Mouse (Mus musculus): ENCODE measurements at regions not wholly inside any gene's neighbourhood (a gene's known extent, or its start where the extent isn't known, plus 50 kb on each side); places are given as distances from the start of the nearest gene placed in this dataset.

- H3K4me3 ChIP-seq (replicated peaks), result no peak overlapping the region
- H3K36me3 ChIP-seq (replicated peaks), result no peaks in the 10 kb centered on the region
- H3K9ac ChIP-seq, result no peak overlapping the region
- H3K4me2 ChIP-seq, result no peak overlapping the region
- WGBS, result 89% methylated on average over 1 of the region's 1 CpGs
- ATAC-seq (ENCODE audit: low FRiP score), result no peak
- H3K27me3 ChIP-seq, result no peaks in the 10 kb centered on the region
- peaks cover under 1% of the 10 kb centered on the region; the same call in 1 of the 2 replicates for H3K4me1 ChIP-seq
- H3K27ac ChIP-seq, result no peak overlapping the region
- H3K9me3 ChIP-seq, result no peaks in the 10 kb centered on the region
Measured at GRCm38 (mm10) chr4:25488479-25489069, 207.0 kb upstream of the Ufl1 start.

GRCm38 (mm10) chr4:25483621-25483933 is 202.0 kb upstream of the Ufl1 start:
- no peak overlapping the region for H3K4me3 ChIP-seq (replicated peaks)
- H3K9ac ChIP-seq, result no peak overlapping the region
- no peak for ATAC-seq (ENCODE audit: low FRiP score)
- peaks cover 5% of the 10 kb centered on the region; the same call in 1 of the 2 replicates for H3K4me1 ChIP-seq
- H3K4me2 ChIP-seq, result no peak overlapping the region
- no peaks in the 10 kb centered on the region for H3K27me3 ChIP-seq
- 0 out of 2 replicates have a peak overlapping the region, but pooled peaks have one; percentile 42 for H3K27ac ChIP-seq
- H3K9me3 ChIP-seq, result no peaks in the 10 kb centered on the region
- H3K36me3 ChIP-seq (replicated peaks), result no peaks in the 10 kb centered on the region
- WGBS, result 26% methylated on average over 1 of the region's 1 CpGs

- H3K4me1 ChIP-seq, result peaks cover 5% of the 10 kb centered on the region; the same call in 1 of the 2 replicates
- no peaks in the 10 kb centered on the region for H3K27me3 ChIP-seq
- WGBS, result 38% methylated on average over 6 of the region's 6 CpGs
- peak overlapping the region; percentile 42; the same call in 1 of the 2 replicates for H3K27ac ChIP-seq
- H3K9ac ChIP-seq, result no peak overlapping the region
- H3K4me3 ChIP-seq (replicated peaks), result no peak overlapping the region
- no peaks in the 10 kb centered on the region for H3K36me3 ChIP-seq (replicated peaks)
- no peak overlapping the region for H3K4me2 ChIP-seq
- ATAC-seq (ENCODE audit: low FRiP score), result peak; percentile 53; the same call in 1 of the 2 replicates
- H3K9me3 ChIP-seq, result no peaks in the 10 kb centered on the region
Measured at GRCm38 (mm10) chr4:25482933-25483620, 201.5 kb upstream of the Ufl1 start.

DNA sequence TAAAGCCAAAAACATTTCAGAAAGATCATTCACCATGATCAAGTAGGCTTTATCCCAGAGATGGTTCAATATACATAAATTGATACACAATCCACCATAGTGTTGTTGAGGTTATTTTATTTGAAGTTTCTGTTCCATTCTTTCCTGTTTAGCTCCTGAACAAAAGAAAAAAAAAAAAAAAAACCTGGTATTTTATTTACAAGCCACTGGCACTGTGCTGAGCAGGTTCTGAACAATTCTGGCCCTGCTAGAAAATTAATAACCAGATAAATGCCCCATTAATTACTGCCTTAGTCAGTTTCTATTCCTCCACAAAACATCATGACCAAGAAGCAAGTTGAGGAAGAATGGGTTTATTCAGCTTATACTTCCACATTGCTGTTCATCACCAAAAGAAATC is 191.4 kb upstream of the Ufl1 start:
- H3K9me3 ChIP-seq, result no peaks in the 10 kb centered on the region
- no peak for ATAC-seq (ENCODE audit: low FRiP score)
- H3K27me3 ChIP-seq, result no peaks in the 10 kb centered on the region
- no peak overlapping the region for H3K4me3 ChIP-seq (replicated peaks)
- H3K4me1 ChIP-seq, result no peaks in the 10 kb centered on the region
- H3K36me3 ChIP-seq (replicated peaks), result no peaks in the 10 kb centered on the region
- H3K4me2 ChIP-seq, result no peak overlapping the region
- H3K9ac ChIP-seq, result no peak overlapping the region
- H3K27ac ChIP-seq, result no peak overlapping the region

GRCm38 (mm10) chr4:25466490-25466889 is 184.9 kb upstream of the Ufl1 start:
- no peak overlapping the region for H3K27ac ChIP-seq
- no peaks in the 10 kb centered on the region for H3K9me3 ChIP-seq
- no peaks in the 10 kb centered on the region for H3K36me3 ChIP-seq (replicated peaks)
- no peak overlapping the region for H3K4me2 ChIP-seq
- ATAC-seq (ENCODE audit: low FRiP score), result no peak
- H3K9ac ChIP-seq, result no peak overlapping the region
- H3K27me3 ChIP-seq, result no peaks in the 10 kb centered on the region
- peaks cover 4% of the 10 kb centered on the region; the same call in 1 of the 2 replicates for H3K4me1 ChIP-seq
- no peak overlapping the region for H3K4me3 ChIP-seq (replicated peaks)
- WGBS, result 94% methylated on average over 3 of the region's 3 CpGs

DNA sequence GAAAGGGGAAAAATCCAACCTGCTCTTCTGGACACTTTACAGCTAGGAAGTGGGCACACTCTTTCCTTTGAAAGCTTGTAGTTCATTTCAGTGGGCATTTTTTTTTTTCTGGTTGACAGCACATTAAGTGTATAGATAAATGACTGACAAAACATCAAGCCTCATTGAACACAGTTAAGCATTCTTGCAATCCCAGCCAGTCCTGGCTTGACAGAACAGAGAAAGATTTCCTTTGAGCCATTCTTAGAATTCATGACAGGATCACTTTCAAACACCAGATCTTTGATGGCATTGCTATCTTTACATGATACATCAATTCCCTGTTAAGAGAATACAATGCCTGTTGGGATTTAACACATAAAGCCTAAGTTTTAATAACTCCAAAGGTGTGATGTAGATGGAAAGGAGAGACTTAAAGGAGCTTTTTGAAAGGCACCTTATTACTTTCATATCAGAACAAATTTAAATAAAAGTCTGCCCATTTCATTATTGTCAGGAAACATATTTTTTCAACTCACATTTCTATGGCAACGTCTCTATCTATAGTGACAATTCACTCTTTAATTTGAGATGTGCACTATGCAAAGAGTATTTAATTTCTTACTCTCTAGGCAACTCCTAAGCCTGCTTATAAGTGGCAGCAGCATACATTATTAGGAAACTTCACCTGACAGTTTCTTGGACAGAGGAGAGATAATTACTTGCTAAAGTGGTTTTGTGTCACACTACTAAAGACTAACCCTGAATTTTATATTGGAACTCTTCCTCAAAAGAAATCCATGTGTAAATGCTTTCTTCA is 183.4 kb upstream of the Ufl1 start:
- Histone ChIP-seq H3K36me3 (replicated peaks) (no peaks in the 10 kb centered on the region), H3K4me3 (replicated peaks) (no peak overlapping the region), H3K9ac (no peak overlapping the region), H3K4me1 (peaks cover 4% of the 10 kb centered on the region; the same call in 1 of the 2 replicates), H3K9me3 (no peaks in the 10 kb centered on the region), H3K27me3 (no peaks in the 10 kb centered on the region), H3K4me2 (no peak overlapping the region), H3K27ac (no peak overlapping the region)
- peak; percentile 63; the same call in 1 of the 2 replicates for ATAC-seq (ENCODE audit: low FRiP score)
- 59% methylated on average over 1 of the region's 1 CpGs for WGBS

GRCm38 (mm10) chr4:25464069-25464468 is 182.4 kb upstream of the Ufl1 start:
- H3K4me2 ChIP-seq, result no peak overlapping the region
- no peak overlapping the region for H3K4me3 ChIP-seq (replicated peaks)
- H3K4me1 ChIP-seq, result peaks cover 4% of the 10 kb centered on the region; the same call in 1 of the 2 replicates
- 85% methylated on average over 1 of the region's 1 CpGs for WGBS
- H3K27ac ChIP-seq, result no peak overlapping the region
- H3K27me3 ChIP-seq, result no peaks in the 10 kb centered on the region
- no peak for ATAC-seq (ENCODE audit: low FRiP score)
- H3K36me3 ChIP-seq (replicated peaks), result no peaks in the 10 kb centered on the region
- no peak overlapping the region for H3K9ac ChIP-seq
- no peaks in the 10 kb centered on the region for H3K9me3 ChIP-seq

DNA sequence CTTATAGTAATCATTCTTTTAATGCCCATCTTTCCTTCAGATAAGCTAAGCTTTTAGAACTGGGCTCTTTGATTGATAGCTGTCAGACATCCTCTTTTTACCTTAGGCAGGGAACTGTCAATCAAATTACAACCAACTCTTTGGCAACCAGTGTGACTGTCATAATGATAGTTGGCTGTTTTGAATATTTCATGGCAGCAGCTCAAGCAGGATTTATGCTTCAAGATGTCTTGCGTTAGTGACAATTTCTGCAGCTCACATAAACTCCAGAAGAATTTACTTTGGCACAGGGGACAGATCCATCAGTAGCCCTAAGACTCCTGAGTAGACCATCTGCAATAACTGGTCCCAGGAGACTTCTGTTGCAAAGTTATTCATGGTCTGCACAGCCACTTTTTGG is 178.5 kb upstream of the Ufl1 start:
- ATAC-seq (ENCODE audit: low FRiP score), result no peak
- Histone ChIP-seq H3K9ac (no peak overlapping the region), H3K27me3 (no peaks in the 10 kb centered on the region), H3K27ac (no peak overlapping the region), H3K4me3 (replicated peaks) (no peak overlapping the region), H3K4me2 (no peak overlapping the region), H3K36me3 (replicated peaks) (no peaks in the 10 kb centered on the region), H3K9me3 (no peaks in the 10 kb centered on the region), H3K4me1 (peaks cover 4% of the 10 kb centered on the region; the same call in 1 of the 2 replicates)
- WGBS, result 100% methylated on average over 1 of the region's 1 CpGs

GRCm38 (mm10) chr4:25454752-25455151 is 173.1 kb upstream of the Ufl1 start:
- H3K27ac ChIP-seq, result no peak overlapping the region
- no peak overlapping the region for H3K4me2 ChIP-seq
- no peaks in the 10 kb centered on the region for H3K36me3 ChIP-seq (replicated peaks)
- ATAC-seq (ENCODE audit: low FRiP score), result no peak
- WGBS, result 90% methylated on average over 3 of the region's 3 CpGs
- no peaks in the 10 kb centered on the region for H3K9me3 ChIP-seq
- no peaks in the 10 kb centered on the region for H3K4me1 ChIP-seq
- no peak overlapping the region for H3K9ac ChIP-seq
- no peak overlapping the region for H3K4me3 ChIP-seq (replicated peaks)
- no peaks in the 10 kb centered on the region for H3K27me3 ChIP-seq

DNA sequence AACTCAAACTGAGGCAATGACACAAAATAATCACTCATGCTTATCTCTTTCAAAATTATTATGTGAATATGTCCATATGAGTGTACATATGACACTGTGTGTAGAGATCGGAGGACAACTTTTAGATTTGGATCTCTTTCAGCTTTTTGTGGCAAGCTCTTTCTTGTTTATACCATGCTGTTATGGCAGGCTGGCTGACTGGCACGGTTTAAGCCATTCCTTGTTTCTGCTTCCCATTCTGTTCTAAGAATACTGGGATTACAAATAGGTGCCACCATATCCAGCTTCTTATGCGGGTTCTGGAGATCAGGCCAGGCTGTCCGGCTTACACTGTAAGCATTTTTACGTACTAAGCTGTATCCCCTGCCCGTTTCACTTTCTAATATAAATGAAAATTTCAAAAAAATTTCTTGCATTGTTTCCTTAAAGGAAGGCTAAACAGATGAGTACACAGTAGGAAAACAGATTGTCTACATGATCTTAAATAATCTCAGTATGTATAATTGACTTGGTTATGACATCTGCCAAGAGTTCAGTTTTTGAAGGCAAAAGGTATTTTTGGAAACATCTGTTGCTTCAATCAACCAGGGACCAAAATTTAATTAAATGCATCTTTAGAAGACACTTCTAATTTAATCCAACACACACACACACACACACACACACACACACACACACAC is 171.6 kb upstream of the Ufl1 start:
- 92% methylated on average over 6 of the region's 6 CpGs for WGBS
- Histone ChIP-seq H3K4me3 (replicated peaks) (no peak overlapping the region), H3K9me3 (no peaks in the 10 kb centered on the region), H3K27me3 (no peaks in the 10 kb centered on the region), H3K9ac (no peak overlapping the region), H3K4me2 (no peak overlapping the region), H3K4me1 (no peaks in the 10 kb centered on the region), H3K36me3 (replicated peaks) (no peaks in the 10 kb centered on the region), H3K27ac (no peak overlapping the region)
- no peak for ATAC-seq (ENCODE audit: low FRiP score)

DNA sequence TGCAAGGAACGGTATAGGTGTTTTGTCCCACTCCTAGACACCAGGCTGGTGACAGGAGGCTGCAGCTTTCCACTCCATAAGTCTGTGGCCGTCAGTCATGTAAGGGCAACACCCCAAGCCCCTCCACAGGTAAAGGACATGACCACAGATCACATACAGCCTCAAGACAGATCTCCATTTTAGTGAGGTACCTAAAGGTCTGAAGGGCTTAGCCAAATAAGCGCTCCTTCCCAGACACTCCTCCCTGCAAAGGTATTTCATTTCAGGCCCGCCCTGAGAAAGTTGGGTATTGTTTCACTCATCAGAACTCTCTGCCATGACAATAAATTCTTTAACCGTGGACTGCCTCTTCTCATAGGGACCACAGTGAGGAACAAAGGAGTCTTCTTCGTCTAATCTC is 170.2 kb upstream of the Ufl1 start:
- H3K4me2 ChIP-seq, result no peak overlapping the region
- no peaks in the 10 kb centered on the region for H3K36me3 ChIP-seq (replicated peaks)
- whole genome bisulfite sequencing, result 75% methylated on average over 6 of the region's 6 CpGs
- no peaks in the 10 kb centered on the region for H3K9me3 ChIP-seq
- H3K4me1 ChIP-seq, result no peaks in the 10 kb centered on the region
- no peak overlapping the region for H3K27ac ChIP-seq
- H3K9ac ChIP-seq, result no peak overlapping the region
- ATAC-seq (ENCODE audit: low FRiP score), result no peak
- no peaks in the 10 kb centered on the region for H3K27me3 ChIP-seq
- no peak overlapping the region for H3K4me3 ChIP-seq (replicated peaks)

- H3K4me2 ChIP-seq, result no peak overlapping the region
- no peak overlapping the region for H3K9ac ChIP-seq
- no peak overlapping the region for H3K4me3 ChIP-seq (replicated peaks)
- H3K27me3 ChIP-seq, result no peaks in the 10 kb centered on the region
- no peak for ATAC-seq (ENCODE audit: low FRiP score)
- H3K27ac ChIP-seq, result no peak overlapping the region
- H3K4me1 ChIP-seq, result no peaks in the 10 kb centered on the region
- WGBS, result 93% methylated on average over 8 of the region's 8 CpGs
- no peaks in the 10 kb centered on the region for H3K36me3 ChIP-seq (replicated peaks)
- H3K9me3 ChIP-seq, result no peaks in the 10 kb centered on the region
Measured at GRCm38 (mm10) chr4:25432203-25432602, 150.6 kb upstream of the Ufl1 start.
